Mouse (Mus musculus) G1E-ER4 (cell line): ENCODE data around the gene Ube2q2. TPM values are rescaled to one million over a fixed set of nuclear protein-coding genes. Genes with fewer than 3 reads are reported as not detected.

Experiments
- GATA1 ChIP-seq: IDR thresholded peaks from one replicate; pipeline ENCODE4 v1.8.0; 2012; ENCODE audit warnings: low read length, inconsistent platforms
- polyA plus RNA-seq: library from polyadenylated mRNA; stranded (reverse); fragments of >175 nt; gene quantifications from 2 replicates; pipeline ENCODE4 v1.2.3, GENCODE M21; 2012

Ube2q2 gene
- polyA plus RNA-seq = 42.2 and 55.0 TPM in 2 replicates

DNA sequence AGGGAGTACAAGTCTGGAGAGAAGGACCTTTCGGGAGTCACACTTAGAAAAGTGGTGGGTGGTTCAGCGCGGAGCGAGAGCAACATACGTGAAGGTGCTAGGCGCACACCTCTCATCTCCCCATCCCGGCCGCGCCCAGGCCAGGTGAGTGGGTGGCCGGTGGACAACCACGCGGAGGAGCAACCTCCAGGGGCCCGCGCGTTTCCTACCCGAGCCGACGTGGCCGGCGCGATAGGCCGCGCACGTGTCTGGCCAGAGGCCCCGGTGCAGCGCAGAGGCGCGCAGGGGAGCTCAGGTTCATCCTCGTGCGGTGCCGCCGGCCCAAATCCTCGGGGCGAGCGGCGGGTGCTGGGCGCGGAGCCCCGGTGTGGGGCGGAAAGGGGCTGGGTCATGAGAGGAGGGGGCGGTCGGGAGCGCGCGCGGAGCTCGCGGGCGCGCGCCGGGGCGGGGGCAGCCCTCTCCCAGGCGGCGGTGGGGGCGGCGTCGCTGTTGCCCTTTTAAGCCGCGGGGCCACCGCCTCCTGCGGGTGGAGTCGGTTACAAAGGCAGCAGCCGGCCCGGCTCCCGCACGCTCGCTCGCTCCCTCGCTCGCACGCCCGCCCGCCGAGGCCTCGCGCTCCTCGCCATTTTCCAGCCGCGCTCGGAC, at the start of gene Ube2q2:
Ube2q2 (plus strand) TSS at position 1 of the 645 bp plus-strand sequence.
- TF ChIP-seq GATA1 = no peak

DNA sequence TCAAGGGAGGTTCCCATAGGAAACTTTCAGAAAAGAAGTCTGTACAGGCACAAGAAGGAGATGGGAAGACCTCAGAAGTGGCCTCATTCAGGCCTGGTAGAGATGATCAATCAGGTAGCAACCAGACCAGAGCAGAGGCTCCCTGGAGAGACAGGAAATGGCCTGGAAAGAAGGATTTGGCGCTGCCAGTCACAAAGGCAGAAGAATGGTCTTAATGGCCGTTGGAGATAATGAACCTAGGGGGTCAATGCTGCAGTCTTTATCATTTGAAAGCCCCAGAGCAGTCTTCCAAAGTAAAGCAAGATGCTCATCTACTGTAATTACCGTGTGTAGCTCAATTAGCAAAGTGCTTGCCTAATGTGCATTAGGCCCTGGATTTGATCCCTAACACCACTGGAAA, 47.5 kb upstream of the Ube2q2 start:
- no peak for TF ChIP-seq GATA1

DNA sequence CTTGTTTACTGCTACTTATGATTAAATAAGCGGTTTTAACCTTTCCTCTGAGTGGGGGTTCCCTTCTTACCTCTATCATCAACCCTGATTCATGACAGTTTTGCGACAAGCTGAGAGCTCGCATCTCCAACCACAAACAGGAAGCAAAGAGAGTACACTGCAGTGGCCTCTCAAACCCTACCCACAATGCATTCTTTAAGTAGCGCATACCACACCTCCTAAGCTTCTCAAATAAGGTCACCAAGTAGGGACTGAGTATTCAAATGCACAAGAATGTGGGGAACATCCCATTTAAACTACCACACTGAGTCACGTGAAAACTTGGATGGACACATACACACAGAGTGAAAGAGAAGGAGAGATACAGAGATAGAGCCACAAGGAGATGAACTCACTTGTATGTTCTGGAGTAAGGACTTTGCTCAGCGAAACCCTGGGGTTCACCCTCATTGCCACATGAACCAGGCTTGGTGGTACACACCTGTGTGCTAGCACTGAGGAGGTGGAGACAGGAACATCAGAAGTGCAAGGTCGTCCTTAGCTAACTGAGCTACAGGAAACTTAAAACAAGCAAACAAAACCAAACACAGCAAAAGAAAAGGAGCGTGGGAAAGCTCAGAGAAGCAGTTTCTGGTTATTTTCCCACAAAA, 46.3 kb upstream of the Ube2q2 start:
- TF ChIP-seq GATA1 = no peak

DNA sequence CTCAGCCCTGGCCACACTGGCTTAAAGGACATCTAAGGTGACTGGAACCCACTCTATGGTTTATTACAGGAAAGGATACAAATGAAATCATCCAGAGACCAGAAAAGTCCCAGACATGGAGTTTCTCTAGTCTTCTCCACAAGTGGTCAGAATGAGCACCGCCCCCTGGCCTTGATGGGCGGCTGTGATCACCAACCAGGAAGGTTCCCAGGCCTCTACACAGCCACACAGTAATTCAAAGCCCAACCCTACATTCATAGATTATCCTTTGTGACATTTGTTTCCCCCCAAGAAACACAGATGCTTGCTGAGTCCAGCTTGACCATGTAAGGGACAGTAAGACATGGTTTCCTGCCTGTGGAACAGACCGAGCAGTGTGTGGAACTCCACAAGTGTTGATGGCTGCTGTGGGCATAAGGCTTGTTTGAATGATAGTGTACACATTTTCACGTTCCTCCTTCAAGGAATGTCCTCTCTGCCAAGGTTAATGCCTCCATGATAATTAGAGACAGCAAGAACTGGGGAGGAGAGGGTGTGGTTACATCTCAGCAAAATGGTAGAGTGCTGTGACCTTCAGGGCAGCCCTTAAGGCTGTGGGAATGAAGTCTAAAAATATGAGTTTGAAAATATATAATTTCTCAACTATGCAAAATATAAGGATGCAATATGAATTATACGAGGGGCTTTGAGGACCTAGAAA, 45.6 kb upstream of the Ube2q2 start:
- no peak for TF ChIP-seq GATA1

DNA sequence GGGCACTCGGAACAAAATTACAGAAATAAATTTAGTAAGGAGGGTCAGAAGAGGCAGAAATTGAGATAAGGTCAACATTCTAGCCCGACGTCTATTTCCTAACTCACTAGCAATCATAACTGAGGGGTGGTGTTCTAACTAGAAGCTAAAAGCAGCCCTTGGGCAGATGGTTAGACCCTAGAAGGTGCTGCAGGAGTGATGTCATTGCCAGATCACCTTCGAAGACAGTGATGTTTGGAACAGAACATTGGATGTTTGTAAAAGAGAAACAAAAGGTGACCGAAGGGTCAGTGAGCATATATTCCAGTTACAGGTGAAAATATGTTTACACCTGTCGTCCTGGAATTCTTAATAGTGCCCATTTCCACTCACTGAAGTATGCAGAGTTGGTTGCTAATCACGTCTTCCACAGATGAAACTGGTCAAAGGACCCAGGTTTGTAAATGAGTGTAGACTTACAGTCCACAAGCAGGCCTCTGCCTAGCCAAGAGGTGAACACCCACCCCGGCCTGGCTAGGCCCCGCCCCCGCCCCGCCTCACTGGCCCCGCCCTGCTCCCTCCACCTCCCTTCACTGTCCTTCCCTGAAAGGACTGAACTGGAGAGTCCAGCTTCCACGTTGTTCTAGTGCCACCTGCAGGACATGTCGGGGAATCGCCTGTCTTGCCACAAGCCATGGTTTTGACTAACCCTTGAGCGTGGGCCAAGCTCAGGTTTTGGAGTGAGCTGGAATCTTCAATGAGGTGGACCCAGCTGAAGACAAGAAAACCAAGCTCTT, 38.4 kb upstream of the Ube2q2 start:
- no peak for TF ChIP-seq GATA1

DNA sequence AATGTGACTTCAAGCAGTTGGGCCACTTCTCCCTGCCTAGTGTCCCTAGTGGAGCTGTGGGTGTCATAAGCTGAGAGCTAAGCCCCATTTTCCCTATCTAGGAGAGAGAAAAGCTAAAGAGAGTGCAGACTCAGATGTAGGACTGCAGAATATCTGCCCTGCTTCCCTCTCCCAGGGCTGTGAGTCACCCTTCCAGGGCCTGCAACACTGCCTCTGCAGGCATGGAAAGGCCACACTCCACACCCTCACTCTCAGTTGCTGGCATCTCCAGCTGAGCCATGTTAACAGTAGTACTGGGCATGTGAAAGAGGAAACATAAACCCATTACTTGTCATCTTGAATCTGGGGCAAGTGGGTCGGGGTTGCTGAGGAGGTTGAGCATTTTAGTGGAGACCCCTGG, 33.9 kb upstream of the Ube2q2 start:
- no peak for TF ChIP-seq GATA1

DNA sequence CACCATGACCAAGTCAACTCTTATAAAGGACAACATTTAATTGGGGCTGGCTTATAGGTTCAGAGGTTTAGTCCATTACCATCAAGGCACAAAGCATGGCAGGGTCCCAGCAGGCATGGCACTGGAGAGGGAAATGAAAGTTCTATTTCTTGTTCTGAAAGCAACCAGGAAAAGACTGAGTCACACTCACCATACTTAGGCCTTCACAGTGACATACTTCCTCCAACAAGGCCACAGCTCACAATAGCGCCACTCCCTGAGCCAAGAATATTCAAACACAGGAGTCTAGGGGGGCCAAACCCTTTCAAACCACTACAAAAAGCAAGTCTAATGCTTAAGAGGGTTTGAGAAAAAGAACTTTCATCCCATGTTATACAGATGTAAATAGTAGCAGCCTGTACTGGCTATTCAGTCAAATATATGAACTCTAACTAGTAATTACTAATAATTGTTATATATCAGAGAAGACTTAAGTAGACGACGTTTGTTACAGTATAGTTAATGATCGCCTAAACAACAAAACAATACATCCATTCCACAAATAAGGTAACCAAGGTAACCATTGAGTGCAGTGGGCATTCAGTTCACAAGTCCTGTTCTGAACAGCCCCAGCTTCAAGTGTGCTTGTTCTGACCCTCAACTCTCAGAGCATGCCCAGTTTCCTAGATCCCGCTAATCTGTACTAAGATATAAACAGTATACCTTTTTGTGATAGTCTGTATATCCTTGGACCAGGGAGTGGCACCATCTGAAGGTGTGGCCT, 31.2 kb upstream of the Ube2q2 start:
- no peak for TF ChIP-seq GATA1

DNA sequence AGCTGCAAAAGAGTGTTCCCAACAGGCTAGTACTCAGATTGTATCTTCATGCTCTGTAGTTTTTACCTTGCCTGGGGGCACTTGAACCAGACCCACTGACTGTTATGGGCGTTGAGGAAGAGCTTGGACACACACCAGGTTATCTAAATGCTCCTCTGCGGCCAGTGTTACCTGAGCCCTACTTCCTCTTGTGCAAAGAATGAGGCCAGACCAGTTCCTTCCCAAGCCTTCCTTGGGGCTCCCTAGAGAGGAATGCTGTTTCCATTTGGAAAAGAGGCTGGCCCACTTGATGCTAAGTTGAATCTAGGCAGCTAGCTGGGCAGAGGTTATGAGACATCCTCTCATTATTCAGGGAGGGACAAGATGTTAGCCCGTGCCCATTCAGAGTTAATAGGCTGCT, 26.1 kb upstream of the Ube2q2 start:
- no peak for TF ChIP-seq GATA1

DNA sequence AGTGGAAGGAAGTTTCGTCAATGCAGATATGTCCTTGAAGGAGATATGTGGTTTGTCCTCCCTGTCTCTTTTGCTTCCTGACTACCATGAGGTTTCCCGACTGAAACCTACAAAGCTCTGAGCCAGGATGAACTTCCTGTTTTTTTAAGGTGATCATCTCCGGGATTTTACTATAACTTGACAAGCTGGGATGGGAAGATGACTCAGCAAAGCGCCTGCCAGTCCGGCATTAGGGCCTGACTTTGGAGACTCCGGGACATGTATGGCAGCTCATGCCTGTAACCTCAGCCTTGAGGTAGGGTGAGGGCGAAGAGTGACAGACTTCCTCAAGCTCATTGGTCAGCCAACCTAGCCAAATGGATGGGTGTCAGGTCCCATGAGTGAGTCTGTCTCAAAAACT, 22.9 kb upstream of the Ube2q2 start:
- TF ChIP-seq GATA1 = no peak

DNA sequence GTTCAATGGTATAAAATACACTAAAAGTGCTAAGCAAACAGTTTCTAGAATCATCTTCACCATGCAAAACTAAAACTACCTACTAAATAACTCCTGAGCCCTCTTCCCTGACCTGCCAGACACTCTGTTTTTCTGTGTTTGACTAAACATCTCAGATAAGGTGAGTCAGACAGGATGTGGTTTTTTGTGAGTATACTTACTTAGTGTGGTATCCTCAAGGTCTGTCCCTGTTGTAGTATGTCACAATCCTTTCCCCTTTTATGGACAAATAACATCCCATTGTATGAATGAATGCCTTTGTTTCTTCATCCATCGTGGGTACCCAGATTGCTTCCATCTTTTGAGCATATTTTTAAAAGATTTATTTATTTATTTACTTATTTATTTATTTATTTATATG, 22.4 kb upstream of the Ube2q2 start:
- no peak for TF ChIP-seq GATA1

DNA sequence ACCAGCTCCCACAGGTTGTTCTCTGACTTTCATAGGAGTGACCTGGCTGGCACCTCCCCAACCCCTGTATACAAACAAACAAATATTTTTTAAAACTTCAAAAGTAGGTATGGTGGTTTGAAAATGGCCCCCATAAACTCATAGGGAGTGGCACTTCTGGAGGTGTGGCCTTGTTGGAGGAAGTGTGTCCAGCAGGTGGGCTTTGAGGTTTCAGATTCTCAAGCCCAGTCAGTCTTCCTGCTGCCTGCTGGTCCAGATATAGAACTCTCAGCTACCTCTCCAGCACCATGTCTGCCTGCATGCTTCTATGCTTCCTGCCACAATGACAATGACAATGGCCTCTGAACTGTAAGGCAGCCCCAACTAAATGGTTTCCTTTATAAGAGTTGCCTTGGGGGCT, 16.8 kb upstream of the Ube2q2 start:
- TF ChIP-seq GATA1 = no peak

DNA sequence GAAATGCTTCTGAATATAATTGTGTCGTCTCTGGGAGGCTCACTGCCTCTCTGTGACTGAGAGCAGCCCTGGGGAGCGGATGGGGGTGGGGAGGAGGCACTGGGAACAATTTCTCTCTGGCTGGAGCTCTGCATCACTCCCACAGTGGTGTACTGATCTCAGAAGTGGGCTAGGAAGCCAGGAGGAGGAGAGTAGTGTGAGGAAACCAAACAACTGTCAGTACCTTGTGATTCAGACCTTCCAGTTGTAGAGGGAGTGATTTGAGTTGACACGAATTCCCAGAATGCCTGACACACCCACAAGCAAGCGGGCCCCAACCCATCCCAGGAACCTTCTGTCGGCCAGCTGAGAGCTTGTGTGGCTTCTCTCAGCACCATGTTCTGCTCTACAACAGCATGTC, 12.1 kb upstream of the Ube2q2 start:
- no peak for TF ChIP-seq GATA1

DNA sequence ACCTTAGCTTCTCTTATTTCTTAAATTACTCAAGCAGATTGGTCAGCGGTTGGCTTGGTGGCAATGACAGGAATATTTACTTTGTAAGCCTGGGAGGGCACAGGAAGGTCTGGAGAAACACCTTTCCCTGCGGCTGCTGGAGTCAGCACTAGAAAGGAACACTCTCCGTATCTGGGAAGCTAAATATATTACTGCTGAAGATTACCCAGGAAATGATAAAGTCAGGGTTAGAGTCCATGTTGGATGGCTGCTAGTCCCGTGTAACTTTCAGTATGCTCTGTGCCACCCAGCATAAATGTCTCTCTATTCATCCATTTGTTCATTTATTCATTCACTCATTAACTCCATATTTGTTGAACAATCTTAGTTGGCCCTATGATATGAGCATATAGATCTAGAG, 11.5 kb upstream of the Ube2q2 start:
- no peak for TF ChIP-seq GATA1

DNA sequence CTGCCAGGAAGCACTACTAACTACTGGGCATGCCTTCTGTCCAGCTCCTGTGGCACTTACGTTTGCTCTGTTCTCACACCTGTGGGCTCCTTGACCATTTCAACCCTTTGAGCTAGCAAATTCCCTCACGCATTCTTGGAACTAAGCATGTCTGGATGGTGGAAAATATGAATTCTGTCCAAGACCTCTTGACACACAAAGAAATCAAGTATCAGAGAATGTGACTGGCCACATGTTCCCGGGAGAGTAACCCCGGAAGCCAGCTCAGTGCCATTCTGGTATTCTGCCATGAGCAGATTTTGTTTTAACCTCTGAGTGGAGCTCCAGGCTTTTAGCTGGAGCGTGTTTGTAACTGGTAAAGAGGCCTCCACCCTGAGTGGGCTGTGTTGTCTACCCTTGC, 8.7 kb upstream of the Ube2q2 start:
- no peak for TF ChIP-seq GATA1
